Mouse (Mus musculus) CH12.LX (cell line): ENCODE measurements around the gene Sh3rf3. TPM values are rescaled to one million over a fixed set of nuclear protein-coding genes. Genes with fewer than 3 reads are reported as not detected.

Experiments
- DNase-seq: peaks from one replicate; pipeline ENCODE4 v3.0.0-alpha.2; 2013; ENCODE audit errors: extremely low read depth
- H3K27ac ChIP-seq: 2 replicates; pipeline ENCODE4 v1.5.1; 2012; ENCODE audit warnings: low read depth, mild to moderate bottlenecking, control low read depth, moderate library complexity; ENCODE audit not compliant: insufficient read depth
- H3K27me3 ChIP-seq: replicated peaks from 2 replicates; pipeline ENCODE3; 2012; ENCODE audit warnings: inconsistent platforms
- H3K36me3 ChIP-seq, 2 experiments: replicated peaks in 1 of 2; 2 replicates each; pipeline versions ENCODE3 to v1.6.1; 2012; ENCODE audit warnings: inconsistent platforms in 1 of 2, low read length in 1 of 2, mild to moderate bottlenecking in 1 of 2, mixed read lengths in 1 of 2, moderate library complexity in 1 of 2; ENCODE audit not compliant: control insufficient read depth in 1 of 2, insufficient read depth in 1 of 2
- H3K4me1 ChIP-seq, 2 experiments: 2 replicates each; pipeline ENCODE4 v1.6.1; 2012; ENCODE audit warnings: inconsistent platforms in 1 of 2, moderate library complexity in 1 of 2; ENCODE audit not compliant: insufficient read depth in 2 of 2, control insufficient read depth in 1 of 2
- H3K4me2 ChIP-seq: 2 replicates; pipeline ENCODE4 v1.6.1; 2012; ENCODE audit warnings: low read depth, mild to moderate bottlenecking, control low read depth; ENCODE audit not compliant: poor library complexity, insufficient read depth, severe bottlenecking
- H3K4me3 ChIP-seq, 3 experiments: fragments of 150-350 bp in 1 of 3; sonication (generic) in 1 of 3; replicated peaks in 1 of 3; 2 replicates each; pipeline versions ENCODE3 to v1.5.1; 2011 to 2012; ENCODE audit warnings: low read depth in 2 of 3, low read length in 2 of 3, mild to moderate bottlenecking in 2 of 3, moderate library complexity in 2 of 3, control low read depth in 1 of 3, improper control_type of control experiment in 1 of 3, inconsistent platforms in 1 of 3, mixed read lengths in 1 of 3; ENCODE audit not compliant: poor library complexity in 1 of 3
- H3K79me2 ChIP-seq: replicated peaks from 2 replicates; pipeline ENCODE4 v1.6.1; 2012; ENCODE audit warnings: mild to moderate bottlenecking, moderate library complexity; ENCODE audit not compliant: control insufficient read depth, poor library complexity, insufficient read depth, severe bottlenecking; ENCODE audit errors: extremely low read depth
- H3K9ac ChIP-seq: 2 replicates; pipeline ENCODE4 v1.6.1; 2012; ENCODE audit warnings: low read depth, mild to moderate bottlenecking, control low read depth, moderate library complexity; ENCODE audit not compliant: insufficient read depth
- H3K9me3 ChIP-seq: replicated peaks from 2 replicates; pipeline ENCODE3; 2012; ENCODE audit warnings: low read length, inconsistent platforms, mixed read lengths
- CHD2 ChIP-seq: IDR thresholded peaks from 2 replicates; pipeline ENCODE4 v1.6.1; 2011; ENCODE audit warnings: low read length, improper control_type of control experiment
- CTCF ChIP-seq, 2 experiments: IDR thresholded peaks in 1 of 2; conservative IDR thresholded peaks in 1 of 2; 2 replicates each; pipeline ENCODE4 v1.5.1; 2011 to 2012; ENCODE audit warnings: low read depth in 2 of 2, low read length in 2 of 2, improper control_type of control experiment in 1 of 2, inconsistent platforms in 1 of 2, mild to moderate bottlenecking in 1 of 2, moderate library complexity in 1 of 2
- EP300 ChIP-seq: IDR thresholded peaks from 2 replicates; pipeline ENCODE4 v1.6.1; 2011; ENCODE audit warnings: low read length, improper control_type of control experiment
- GABPA ChIP-seq: IDR thresholded peaks from 2 replicates; pipeline ENCODE4 v1.6.1; 2012; ENCODE audit warnings: low read depth, low read length, improper control_type of control experiment, inconsistent platforms; ENCODE audit not compliant: insufficient replicate concordance
- JUN ChIP-seq: IDR thresholded peaks from 2 replicates; pipeline ENCODE4 v1.6.1; 2011; ENCODE audit warnings: low read depth, mild to moderate bottlenecking, low read length, improper control_type of control experiment, moderate library complexity; ENCODE audit not compliant: insufficient read depth
- KAT2A ChIP-seq: IDR thresholded peaks from 2 replicates; pipeline ENCODE4 v1.6.1; 2012; ENCODE audit warnings: low read length, improper control_type of control experiment, inconsistent platforms; ENCODE audit not compliant: insufficient replicate concordance
- MAFK ChIP-seq: IDR thresholded peaks from 2 replicates; pipeline ENCODE4 v1.6.1; 2011; ENCODE audit warnings: low read length, improper control_type of control experiment; ENCODE audit not compliant: insufficient replicate concordance
- MEF2A ChIP-seq: IDR thresholded peaks from 2 replicates; pipeline ENCODE4 v1.6.1; 2014; ENCODE audit warnings: low read depth, mild to moderate bottlenecking, inconsistent platforms, low read length, improper control_type of control experiment, borderline replicate concordance
- MYC ChIP-seq: IDR thresholded peaks from 2 replicates; pipeline ENCODE4 v1.6.1; 2011; ENCODE audit warnings: low read depth, mild to moderate bottlenecking, improper control_type of control experiment, low read length
- NELFE ChIP-seq: IDR thresholded peaks from 2 replicates; pipeline ENCODE4 v1.6.1; 2011; ENCODE audit warnings: low read depth, low read length, improper control_type of control experiment
- PAX5 ChIP-seq: IDR thresholded peaks from 2 replicates; pipeline ENCODE4 v1.6.1; 2012; ENCODE audit warnings: low read length, inconsistent platforms, mixed read lengths
- POLR2A ChIP-seq: IDR thresholded peaks from 2 replicates; pipeline ENCODE4 v1.6.1; 2011; ENCODE audit warnings: low read depth, mild to moderate bottlenecking, improper control_type of control experiment, low read length
- POLR2AphosphoS2 ChIP-seq: IDR thresholded peaks from 2 replicates; pipeline ENCODE4 v1.6.1; 2011; ENCODE audit warnings: low read depth, low read length, improper control_type of control experiment
- RAD21 ChIP-seq: IDR thresholded peaks from 2 replicates; pipeline ENCODE4 v1.6.1; 2011; ENCODE audit warnings: low read depth, mild to moderate bottlenecking, low read length, improper control_type of control experiment, moderate library complexity
- SIN3A ChIP-seq: IDR thresholded peaks from 2 replicates; pipeline ENCODE4 v1.6.1; 2012; ENCODE audit warnings: low read length, improper control_type of control experiment, inconsistent platforms
- TCF12 ChIP-seq: IDR thresholded peaks from 2 replicates; pipeline ENCODE4 v1.6.1; 2014; ENCODE audit warnings: low read depth, mild to moderate bottlenecking, inconsistent platforms, low read length, improper control_type of control experiment
- UBTF ChIP-seq: IDR thresholded peaks from 2 replicates; pipeline ENCODE4 v1.6.1; 2012; ENCODE audit warnings: low read depth, mild to moderate bottlenecking, inconsistent platforms, low read length, improper control_type of control experiment, moderate library complexity
- USF1 ChIP-seq: IDR thresholded peaks from 2 replicates; pipeline ENCODE4 v1.6.1; 2014; ENCODE audit warnings: low read depth, mild to moderate bottlenecking, inconsistent platforms, low read length, improper control_type of control experiment
- dilution Hi-C: fragments of 300-500 bp; cut with MboI; formaldehyde crosslinking; loops from 2 replicates; pipeline ENCODE4 v1.14.3; 2020; ENCODE audit warnings: low sequenced_read_pairs; ENCODE audit not compliant: extremely low pct_unique_long_range_greater_than_20kb, extremely low pct_ligation_motif_present
- in situ Hi-C: fragments of 300-500 bp; cut with MboI; formaldehyde crosslinking; loops from 3 replicates; pipeline ENCODE4 v1.14.3; 2019; ENCODE audit warnings: low sequenced_read_pairs, low pct_ligation_motif_present, low pct_unique_long_range_greater_than_20kb, mixed read lengths
- polyA plus RNA-seq: library from polyadenylated mRNA; unstranded; fragments of >175 nt; gene quantifications from 2 replicates; pipeline ENCODE4 v1.2.1, GENCODE M21; 2012; ENCODE audit warnings: low read depth; ENCODE audit not compliant: insufficient read length
- total RNA-seq, 2 experiments: library from RNA; depleted of rRNA; stranded (reverse); fragments of 300-350 nt in 1 of 2; fragments of >200 nt in 1 of 2; gene quantifications; 2 replicates each; pipeline ENCODE4 v1.2.3; 2012 to 2014

The Sh3rf3 gene
- total and polyA plus RNA-seq, 3 experiments, result 0.13 to 0.64 TPM; not detected in 1

- H3K4me2 ChIP-seq, result no peak overlapping the region
Observed at GRCm38 (mm10) chr10:58833741-58834178, 20.6 kb downstream of the Sh3rf3 start.

DNA sequence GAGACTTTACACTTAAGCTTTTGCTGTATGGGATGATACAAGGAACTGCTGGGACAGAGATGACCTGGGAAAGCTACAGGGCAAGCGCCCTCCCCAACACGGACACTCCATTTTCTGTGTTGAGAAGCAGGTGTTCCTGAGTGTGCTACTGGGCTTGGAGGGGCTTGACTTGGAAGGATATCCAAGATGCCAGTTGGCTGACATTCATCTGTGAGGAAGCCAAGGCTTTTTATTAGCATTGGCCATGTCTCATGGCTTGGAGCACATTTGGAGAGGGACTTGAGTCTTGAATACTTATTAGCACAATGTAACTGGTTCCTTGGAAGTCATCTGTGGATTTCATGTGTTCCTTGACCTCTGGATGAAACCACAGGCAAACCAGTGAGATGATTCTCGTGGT lies 23.2 kb downstream of the Sh3rf3 start:
- Histone ChIP-seq H3K9ac (no peak overlapping the region), H3K27ac (no peak overlapping the region), H3K4me2 (no peak overlapping the region), H3K27me3 (peaks cover 15% of the 10 kb centered on the region), H3K36me3 (no peaks in the 10 kb centered on the region), H3K4me3 (no peak overlapping the region), H3K9me3 (no peaks in the 10 kb centered on the region), H3K79me2 (no peaks in the 10 kb centered on the region), H3K4me1 (peaks cover 0 to 6% of the 10 kb centered on the region in 2 experiments; a peak in 1 of 4 replicates)
- dilution Hi-C loops (no loop called here), in situ Hi-C loops (no loop called here)
- DNase-seq, result no peak
- TF ChIP-seq EP300 (no peak), SIN3A (no peak), MYC (no peak)

More at GRCm38 (mm10) chr10:58833741-58834178, 20.6 kb downstream of the Sh3rf3 start:
- in situ Hi-C loops, result no loop called here
- Histone ChIP-seq H3K4me3 (no peak overlapping the region), H3K27me3 (peaks cover 11% of the 10 kb centered on the region)
- TF ChIP-seq JUN (no peak), TCF12 (no peak), CTCF (conservative IDR thresholded peaks at IDR 0.05 in 1 of 2, IDR thresholded peaks at IDR 0.05 in 1 of 2; ENCODE audit: low read depth in 2 of 2, low read length in 2 of 2) (no peak), GABPA (no peak), UBTF (no peak), USF1 (no peak), MEF2A (no peak)
- TF ChIP-seq, all 38 proteins: peak for 0
- no peak overlapping the region for H3K27ac ChIP-seq
- dilution Hi-C loops, result no loop called here
- DNase-seq, result no peak
- no peaks in the 10 kb centered on the region for H3K9me3 ChIP-seq
- H3K9ac ChIP-seq, result no peak overlapping the region
- no peaks in the 10 kb centered on the region for H3K36me3 ChIP-seq
- peaks cover 0 to 6% of the 10 kb centered on the region in 2 experiments; a peak in 1 of 4 replicates for H3K4me1 ChIP-seq
- no peaks in the 10 kb centered on the region for H3K79me2 ChIP-seq

DNA sequence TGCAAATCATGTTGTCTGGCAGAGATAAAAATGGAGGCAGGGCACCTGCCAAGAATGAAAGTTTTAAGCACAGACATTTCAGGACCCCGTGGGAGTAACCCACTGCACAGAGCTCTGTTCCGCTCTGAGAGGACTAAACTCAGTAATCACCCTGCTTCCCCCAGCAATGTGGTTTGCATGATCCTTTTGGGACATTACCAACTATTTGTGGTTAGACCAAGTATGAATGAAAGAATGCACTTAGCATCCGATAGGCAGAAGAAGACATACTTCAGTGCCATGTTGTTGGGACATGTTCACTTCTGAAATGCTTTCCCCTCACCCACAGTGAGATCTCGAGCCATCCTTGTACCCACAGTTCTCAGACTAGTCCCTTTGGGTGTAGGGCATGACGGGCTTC lies 24.3 kb downstream of the Sh3rf3 start:
- no peak for DNase-seq

More for the DNA sequence above, 24.3 kb downstream of the Sh3rf3 start:
- Histone ChIP-seq H3K27me3 (peaks cover 15% of the 10 kb centered on the region), H3K36me3 (no peaks in the 10 kb centered on the region), H3K4me3 (no peak overlapping the region), H3K9me3 (no peaks in the 10 kb centered on the region), H3K4me2 (no peak overlapping the region), H3K27ac (no peak overlapping the region), H3K4me1 (no peaks in the 10 kb centered on the region), H3K9ac (no peak overlapping the region), H3K79me2 (no peaks in the 10 kb centered on the region)
- no peak for TF ChIP-seq MEF2A
- no peak for TF ChIP-seq GABPA
- no peak for TF ChIP-seq TCF12
- no peak for TF ChIP-seq POLR2AphosphoS2
- TF ChIP-seq RAD21, result no peak
- no peak for TF ChIP-seq CHD2
- no peak for TF ChIP-seq EP300
- no peak for TF ChIP-seq SIN3A
- no peak for TF ChIP-seq PAX5
- TF ChIP-seq KAT2A, result no peak
- TF ChIP-seq MAFK, result no peak
- TF ChIP-seq NELFE, result no peak
- no peak for TF ChIP-seq POLR2A
- in situ Hi-C loops (no loop called here), dilution Hi-C loops (no loop called here)
